Mouse (Mus musculus) heart, embryonic 12.5 days (tissue): ENCODE data around the gene Samd3. TPM values are rescaled to one million over a fixed set of nuclear protein-coding genes. Genes with fewer than 3 reads are reported as not detected.

Experiments used
- ATAC-seq: fragments of 200-750 bp; cut with Nextera tagmentation; 2 replicates; pipeline ENCODE4 v1.8.0; 2017; ENCODE audit warnings: moderate TSS enrichment, moderate library complexity; ENCODE audit not compliant: insufficient number of reproducible peaks, low FRiP score
- H3K27ac ChIP-seq: fragments of 300-500 bp; sonication (generic); 2 replicates; pipeline ENCODE4 v1.5.1; 2016; ENCODE audit warnings: mild to moderate bottlenecking, moderate library complexity; ENCODE audit not compliant: poor library complexity, severe bottlenecking
- H3K27me3 ChIP-seq: fragments of 300-500 bp; sonication (generic); replicated peaks from 2 replicates; pipeline ENCODE4 v1.6.1; 2016; ENCODE audit warnings: mild to moderate bottlenecking, moderate library complexity
- H3K36me3 ChIP-seq: fragments of 300-500 bp; sonication (generic); 2 replicates; pipeline ENCODE4 v1.6.1; 2016; ENCODE audit warnings: mild to moderate bottlenecking, moderate library complexity
- H3K4me1 ChIP-seq: fragments of 300-500 bp; sonication (generic); replicated peaks from 2 replicates; pipeline ENCODE4 v1.6.1; 2016; ENCODE audit warnings: mild to moderate bottlenecking
- H3K4me2 ChIP-seq: fragments of 300-500 bp; sonication (generic); 2 replicates; pipeline ENCODE4 v1.6.1; 2016; ENCODE audit warnings: mild to moderate bottlenecking, moderate library complexity
- H3K4me3 ChIP-seq: fragments of 300-500 bp; sonication (generic); 2 replicates; pipeline ENCODE4 v1.5.1; 2016; ENCODE audit warnings: mild to moderate bottlenecking
- H3K9ac ChIP-seq: fragments of 300-500 bp; sonication (generic); 2 replicates; pipeline ENCODE4 v1.6.1; 2016; ENCODE audit warnings: mild to moderate bottlenecking, moderate library complexity
- H3K9me3 ChIP-seq: fragments of 300-500 bp; sonication (generic); replicated peaks from 2 replicates; pipeline ENCODE4 v1.6.1; 2016; ENCODE audit warnings: mild to moderate bottlenecking, moderate library complexity
- WGBS: fragments of 180-500 bp; shearing (Covaris S2); methylation state at CpG from one replicate; pipeline ENCODE4 v1.1.7; 2016; 5-methylcytosine and 5-hydroxymethylcytosine counted together
- polyA plus RNA-seq: library from polyadenylated mRNA; unstranded; fragments of >200 nt; fragmentation: Nextera tagmentation; extraction: Ambion mirVana; gene quantifications from 2 replicates; pipeline ENCODE4 v1.2.1, GENCODE M21; 2016

The Samd3 gene
- polyA plus RNA-seq, 1 experiment from 2014 or later, result not detected

- WGBS, result 90% methylated on average over 15 of the region's 15 CpGs
- Histone ChIP-seq H3K27me3 (no peaks in the 10 kb centered on the region), H3K4me2 (no peak overlapping the region), H3K9ac (no peak overlapping the region), H3K4me3 (no peak overlapping the region), H3K9me3 (no peaks in the 10 kb centered on the region), H3K4me1 (no peaks in the 10 kb centered on the region), H3K27ac (no peak overlapping the region), H3K36me3 (peaks cover 47% of the 10 kb centered on the region)
- no peak for ATAC-seq
Observed at GRCm38 (mm10) chr10:26314327-26314726, 84.8 kb downstream of the Samd3 start.

- Histone ChIP-seq H3K9me3 (no peaks in the 10 kb centered on the region), H3K4me3 (no peak overlapping the region), H3K4me2 (no peak overlapping the region), H3K27ac (no peak overlapping the region), H3K27me3 (no peaks in the 10 kb centered on the region), H3K4me1 (peaks cover 6% of the 10 kb centered on the region; the same call in 1 of the 2 replicates), H3K9ac (no peak overlapping the region), H3K36me3 (peaks cover 17% of the 10 kb centered on the region)
- ATAC-seq, result no peak
- 59% methylated on average over 4 of the region's 4 CpGs for WGBS
Observed at GRCm38 (mm10) chr10:26320679-26321078, 91.2 kb downstream of the Samd3 start.

Other genes starting within 250 kb of the Samd3 start
- 0.22 TPM in 1 of 2 replicates, not detected in the other for gene Gm9767, start 151.5 kb upstream of the Samd3 start, polyA plus RNA-seq
- gene Tmem200a, start 150.7 kb upstream of the Samd3 start, polyA plus RNA-seq, result 1.1 and 3.1 TPM in 2 replicates
- 12.2 and 12.9 TPM in 2 replicates for gene L3mbtl3, start 146.3 kb downstream of the Samd3 start, polyA plus RNA-seq